Mouse (Mus musculus): ENCODE measurements at regions not wholly inside any gene's neighbourhood (a gene's known extent, or its start where the extent isn't known, plus 50 kb on each side); places are given as distances from the start of the nearest gene placed in this dataset.

DNA sequence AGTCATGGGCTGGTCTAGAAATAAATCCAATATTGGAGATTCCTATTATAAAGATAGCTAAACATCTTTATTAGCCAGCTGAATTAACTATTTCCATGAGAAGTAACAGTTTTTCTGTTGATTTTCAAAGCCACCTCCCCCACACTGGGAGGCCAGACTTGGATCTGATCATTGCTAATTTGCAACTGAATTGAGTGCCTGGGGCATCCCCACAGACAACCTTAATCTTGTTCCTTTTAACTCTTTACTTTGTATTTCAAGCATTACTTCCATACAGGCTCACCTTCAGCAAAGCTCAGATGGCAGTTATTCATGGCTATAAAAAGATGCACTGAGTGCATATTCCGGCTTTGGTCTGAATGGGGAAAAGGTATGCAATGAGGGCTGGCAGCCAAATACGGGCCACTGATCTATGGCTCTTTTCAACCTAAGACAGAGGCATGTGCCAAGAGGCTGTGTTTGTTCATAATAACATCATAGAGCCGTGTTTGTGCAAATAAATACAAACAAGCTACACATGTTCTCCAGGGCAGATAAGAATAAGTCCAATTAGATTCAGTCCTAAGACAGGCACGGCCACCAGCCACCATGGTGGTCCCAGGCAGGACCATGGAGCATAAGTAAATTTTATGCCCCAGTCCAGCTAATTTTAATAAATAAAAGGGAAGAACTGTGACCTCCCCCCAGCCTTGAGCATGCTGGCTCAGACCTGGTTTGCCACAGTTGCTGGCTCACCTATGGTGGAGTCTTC, 194.5 kb upstream of the Ttc29 start:
- no peaks in the 10 kb centered on the region for H3K4me1 ChIP-seq (ENCODE audit: control insufficient read depth, insufficient read depth, low read length)
- H3K4me3 ChIP-seq (ENCODE audit: insufficient read depth, low read depth, low read length): no peak overlapping the region
- TF ChIP-seq CTCF (IDR thresholded peaks at IDR 0.05; ENCODE audit: insufficient read depth, low read depth, low read length) (no peak), POLR2A (IDR thresholded peaks at IDR 0.05; ENCODE audit: insufficient read depth, low read depth, low read length) (no peak)
- H3K27ac ChIP-seq (ENCODE audit: insufficient read depth, low read depth, low read length): no peak overlapping the region
- WGBS: 68% methylated on average over 4 of the region's 4 CpGs

GRCm38 (mm10) chr8:78021473-78021872, 191.6 kb upstream of the Ttc29 start:
- Histone ChIP-seq H3K4me1 (ENCODE audit: control insufficient read depth, insufficient read depth, low read length) (no peaks in the 10 kb centered on the region), H3K27ac (ENCODE audit: insufficient read depth, low read depth, low read length) (no peak overlapping the region), H3K4me3 (ENCODE audit: insufficient read depth, low read depth, low read length) (no peak overlapping the region)
- TF ChIP-seq CTCF (IDR thresholded peaks at IDR 0.05; ENCODE audit: insufficient read depth, low read depth, low read length) (no peak), POLR2A (IDR thresholded peaks at IDR 0.05; ENCODE audit: insufficient read depth, low read depth, low read length) (no peak)
- WGBS: 54% methylated on average over 2 of the region's 2 CpGs

DNA sequence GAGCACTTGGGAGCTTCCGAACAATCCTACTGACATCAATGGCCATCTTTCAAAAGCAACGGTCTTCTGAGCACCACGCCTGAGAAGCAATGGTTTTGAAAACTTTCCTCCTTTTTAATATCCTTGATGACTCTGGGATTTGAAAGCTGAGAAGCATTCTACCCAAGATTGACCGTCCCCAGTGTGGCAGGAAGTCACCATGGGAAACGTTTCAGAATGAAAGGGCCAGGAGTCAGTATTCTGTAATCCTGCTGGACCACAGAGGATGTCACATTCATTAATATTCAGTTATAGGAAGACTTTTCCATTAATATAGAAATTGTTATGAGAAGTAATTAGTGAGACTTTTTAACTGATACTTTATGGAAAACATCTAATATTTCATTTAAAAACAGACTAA, 190.1 kb upstream of the Ttc29 start:
- Histone ChIP-seq H3K4me3 (ENCODE audit: insufficient read depth, low read depth, low read length) (no peak overlapping the region), H3K27ac (ENCODE audit: insufficient read depth, low read depth, low read length) (no peak overlapping the region), H3K4me1 (ENCODE audit: control insufficient read depth, insufficient read depth, low read length) (no peaks in the 10 kb centered on the region)
- TF ChIP-seq POLR2A (IDR thresholded peaks at IDR 0.05; ENCODE audit: insufficient read depth, low read depth, low read length) (no peak), CTCF (IDR thresholded peaks at IDR 0.05; ENCODE audit: insufficient read depth, low read depth, low read length) (no peak)
- 79% methylated on average over 5 of the region's 5 CpGs for WGBS

- H3K4me1 ChIP-seq (ENCODE audit: control insufficient read depth, insufficient read depth, low read length): no peaks in the 10 kb centered on the region
- 47% methylated on average over 7 of the region's 7 CpGs for WGBS
- H3K27ac ChIP-seq (ENCODE audit: insufficient read depth, low read depth, low read length): no peak overlapping the region
- no peak for TF ChIP-seq CTCF (IDR thresholded peaks at IDR 0.05; ENCODE audit: insufficient read depth, low read depth, low read length)
- TF ChIP-seq POLR2A (IDR thresholded peaks at IDR 0.05; ENCODE audit: insufficient read depth, low read depth, low read length): no peak
- no peak overlapping the region for H3K4me3 ChIP-seq (ENCODE audit: insufficient read depth, low read depth, low read length)
Measured at GRCm38 (mm10) chr8:78023467-78023866, 189.6 kb upstream of the Ttc29 start.

- Histone ChIP-seq H3K4me3 (ENCODE audit: insufficient read depth, low read depth, low read length) (no peak overlapping the region), H3K27ac (ENCODE audit: insufficient read depth, low read depth, low read length) (no peak overlapping the region), H3K4me1 (ENCODE audit: control insufficient read depth, insufficient read depth, low read length) (no peaks in the 10 kb centered on the region)
- WGBS: 89% methylated on average over 4 of the region's 4 CpGs
- TF ChIP-seq POLR2A (IDR thresholded peaks at IDR 0.05; ENCODE audit: insufficient read depth, low read depth, low read length): no peak
Measured at GRCm38 (mm10) chr8:78023936-78024335, 189.2 kb upstream of the Ttc29 start.

GRCm38 (mm10) chr8:78024964-78025363, 188.1 kb upstream of the Ttc29 start:
- TF ChIP-seq CTCF (IDR thresholded peaks at IDR 0.05; ENCODE audit: insufficient read depth, low read depth, low read length) (no peak), POLR2A (IDR thresholded peaks at IDR 0.05; ENCODE audit: insufficient read depth, low read depth, low read length) (no peak)
- WGBS: 96% methylated on average over 5 of the region's 5 CpGs
- H3K27ac ChIP-seq (ENCODE audit: insufficient read depth, low read depth, low read length): no peak overlapping the region
- no peak overlapping the region for H3K4me3 ChIP-seq (ENCODE audit: insufficient read depth, low read depth, low read length)
- no peaks in the 10 kb centered on the region for H3K4me1 ChIP-seq (ENCODE audit: control insufficient read depth, insufficient read depth, low read length)

- Histone ChIP-seq H3K4me3 (ENCODE audit: insufficient read depth, low read depth, low read length) (no peak overlapping the region), H3K4me1 (ENCODE audit: control insufficient read depth, insufficient read depth, low read length) (no peaks in the 10 kb centered on the region), H3K27ac (ENCODE audit: insufficient read depth, low read depth, low read length) (no peak overlapping the region)
- 86% methylated on average over 2 of the region's 2 CpGs for WGBS
- TF ChIP-seq POLR2A (IDR thresholded peaks at IDR 0.05; ENCODE audit: insufficient read depth, low read depth, low read length): no peak
- TF ChIP-seq CTCF (IDR thresholded peaks at IDR 0.05; ENCODE audit: insufficient read depth, low read depth, low read length): no peak
Measured at GRCm38 (mm10) chr8:78027371-78027770, 185.7 kb upstream of the Ttc29 start.

DNA sequence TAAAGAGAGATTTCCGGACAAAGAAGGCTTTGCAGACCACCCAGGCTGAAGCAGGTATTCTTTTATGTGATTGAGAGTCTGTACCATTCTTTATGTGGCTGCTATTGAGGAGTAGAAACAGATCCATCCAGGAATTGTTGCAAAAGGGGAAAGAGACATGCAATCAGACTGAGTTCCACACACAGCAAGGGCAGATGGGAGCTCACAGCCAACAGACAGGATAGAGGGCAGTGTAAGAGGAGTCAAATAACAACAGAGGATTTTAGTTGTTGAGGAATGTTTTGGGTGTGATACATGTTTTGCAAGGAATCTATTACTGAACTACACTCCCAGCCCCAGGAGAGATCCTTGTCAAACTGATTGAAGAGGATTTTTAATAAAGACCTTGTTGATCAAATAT, 184.2 kb upstream of the Ttc29 start:
- no peak overlapping the region for H3K27ac ChIP-seq (ENCODE audit: insufficient read depth, low read depth, low read length)
- H3K4me3 ChIP-seq (ENCODE audit: insufficient read depth, low read depth, low read length): no peak overlapping the region
- TF ChIP-seq POLR2A (IDR thresholded peaks at IDR 0.05; ENCODE audit: insufficient read depth, low read depth, low read length) (no peak), CTCF (IDR thresholded peaks at IDR 0.05; ENCODE audit: insufficient read depth, low read depth, low read length) (no peak)
- WGBS: 91% methylated on average over 1 of the region's 1 CpGs
- H3K4me1 ChIP-seq (ENCODE audit: control insufficient read depth, insufficient read depth, low read length): no peaks in the 10 kb centered on the region

DNA sequence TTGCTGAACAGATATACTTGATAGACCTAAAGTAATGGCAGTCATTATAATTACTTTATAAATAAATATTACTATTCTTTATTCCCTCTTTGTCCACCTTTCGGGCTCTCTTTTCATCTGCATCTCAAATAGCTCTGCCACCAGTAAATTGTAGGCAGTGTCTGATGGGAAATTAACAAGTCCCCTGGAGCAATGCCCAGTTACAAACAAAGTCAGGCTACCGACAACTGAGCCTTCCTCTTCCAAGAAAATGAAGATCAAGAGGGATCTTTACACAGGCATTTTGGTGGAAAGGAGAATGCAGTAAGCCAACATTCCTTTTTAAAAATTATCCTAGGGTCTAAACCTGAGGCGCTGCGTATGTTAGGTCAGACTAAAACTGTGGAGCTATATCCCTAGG, 181.3 kb upstream of the Ttc29 start:
- Histone ChIP-seq H3K4me1 (ENCODE audit: control insufficient read depth, insufficient read depth, low read length) (no peaks in the 10 kb centered on the region), H3K27ac (ENCODE audit: insufficient read depth, low read depth, low read length) (no peak overlapping the region), H3K4me3 (ENCODE audit: insufficient read depth, low read depth, low read length) (no peak overlapping the region)
- WGBS: 69% methylated on average over 4 of the region's 4 CpGs
- no peak for TF ChIP-seq CTCF (IDR thresholded peaks at IDR 0.05; ENCODE audit: insufficient read depth, low read depth, low read length)
- TF ChIP-seq POLR2A (IDR thresholded peaks at IDR 0.05; ENCODE audit: insufficient read depth, low read depth, low read length): no peak

DNA sequence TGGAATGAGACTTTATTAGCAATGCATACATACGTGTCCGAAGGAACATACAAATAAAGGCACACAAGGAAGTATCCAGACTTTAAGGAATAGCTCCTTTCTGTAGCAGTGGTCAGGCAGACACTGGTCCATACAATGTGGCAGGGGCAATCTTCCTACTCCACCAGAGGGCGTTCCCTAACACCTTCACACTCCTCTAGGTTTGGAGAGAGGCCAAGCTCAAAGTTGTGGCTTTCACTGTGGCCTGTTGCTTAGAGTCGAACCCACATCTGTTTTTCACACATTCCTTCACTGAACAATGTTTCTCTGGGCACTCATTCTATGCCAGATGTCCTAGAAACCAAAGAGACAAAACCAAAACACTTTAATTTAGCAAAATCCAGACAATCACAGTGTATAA, 178.4 kb upstream of the Ttc29 start:
- TF ChIP-seq POLR2A (IDR thresholded peaks at IDR 0.05; ENCODE audit: insufficient read depth, low read depth, low read length) (no peak), CTCF (IDR thresholded peaks at IDR 0.05; ENCODE audit: insufficient read depth, low read depth, low read length) (no peak)
- Histone ChIP-seq H3K4me1 (ENCODE audit: control insufficient read depth, insufficient read depth, low read length) (no peaks in the 10 kb centered on the region), H3K4me3 (ENCODE audit: insufficient read depth, low read depth, low read length) (no peak overlapping the region), H3K27ac (ENCODE audit: insufficient read depth, low read depth, low read length) (no peak overlapping the region)
- 84% methylated on average over 4 of the region's 4 CpGs for WGBS

Data from olfactory bulb, adult 2 months (tissue).